Mouse (Mus musculus): ENCODE measurements around the gene Msh6.

DNA sequence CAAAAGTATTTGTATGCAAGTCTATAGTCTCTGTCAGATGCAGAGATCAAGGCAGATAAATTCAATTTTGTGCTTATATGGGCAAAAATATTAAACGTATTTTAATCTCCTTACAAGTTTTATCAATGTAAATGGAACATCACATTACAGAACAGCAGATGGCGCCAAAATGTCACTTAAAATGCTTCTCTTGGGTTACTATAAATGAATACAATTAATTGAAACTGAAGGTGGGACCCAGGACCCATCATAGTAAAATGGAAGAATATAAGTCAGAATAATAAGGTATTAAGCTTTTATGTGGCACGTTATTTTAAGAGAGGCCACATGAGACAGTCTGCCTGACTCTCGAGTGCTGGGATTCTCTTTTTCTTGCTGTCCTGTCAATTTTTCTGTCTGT lies 50.4 kb downstream of the Msh6 start:
- no peak for TF ChIP-seq TAL1 (IDR thresholded peaks at IDR 0.05; ENCODE audit: low read length)
- no peak for TF ChIP-seq GATA1 (IDR thresholded peaks at IDR 0.05; ENCODE audit: low read length)
